Mouse (Mus musculus): Measurements from ENCODE around the gene Tfr2.

- no peak for TF ChIP-seq GATA1 (IDR thresholded peaks at IDR 0.05; ENCODE audit: low read length)
- no peak for TF ChIP-seq TAL1 (IDR thresholded peaks at IDR 0.05; ENCODE audit: low read length)
These were observed 61.0 kb downstream of the Tfr2 start for GRCm38 (mm10) chr5:137630602-137631001.

Data from erythroblast, embryonic 14.5 days (primary cell).